Mouse (Mus musculus) CH12.LX (cell line): ENCODE measurements at regions not wholly inside any gene's neighbourhood (a gene's known extent, or its start where the extent isn't known, plus 50 kb on each side); places are given as distances from the start of the nearest gene placed in this dataset.

Source experiments
- DNase-seq: peaks from one replicate; pipeline ENCODE4 v3.0.0-alpha.2; 2013; ENCODE audit errors: extremely low read depth
- H3K27ac ChIP-seq: 2 replicates; pipeline ENCODE4 v1.5.1; 2012; ENCODE audit warnings: low read depth, mild to moderate bottlenecking, control low read depth, moderate library complexity; ENCODE audit not compliant: insufficient read depth
- H3K27me3 ChIP-seq: replicated peaks from 2 replicates; pipeline ENCODE3; 2012; ENCODE audit warnings: inconsistent platforms
- H3K36me3 ChIP-seq, 2 experiments: replicated peaks in 1 of 2; 2 replicates each; pipeline versions ENCODE3 to v1.6.1; 2012; ENCODE audit warnings: inconsistent platforms in 1 of 2, low read length in 1 of 2, mild to moderate bottlenecking in 1 of 2, mixed read lengths in 1 of 2, moderate library complexity in 1 of 2; ENCODE audit not compliant: control insufficient read depth in 1 of 2, insufficient read depth in 1 of 2
- H3K4me1 ChIP-seq, 2 experiments: 2 replicates each; pipeline ENCODE4 v1.6.1; 2012; ENCODE audit warnings: inconsistent platforms in 1 of 2, moderate library complexity in 1 of 2; ENCODE audit not compliant: insufficient read depth in 2 of 2, control insufficient read depth in 1 of 2
- H3K4me2 ChIP-seq: 2 replicates; pipeline ENCODE4 v1.6.1; 2012; ENCODE audit warnings: low read depth, mild to moderate bottlenecking, control low read depth; ENCODE audit not compliant: poor library complexity, insufficient read depth, severe bottlenecking
- H3K4me3 ChIP-seq, 3 experiments: fragments of 150-350 bp in 1 of 3; sonication (generic) in 1 of 3; replicated peaks in 1 of 3; 2 replicates each; pipeline versions ENCODE3 to v1.5.1; 2011 to 2012; ENCODE audit warnings: low read depth in 2 of 3, low read length in 2 of 3, mild to moderate bottlenecking in 2 of 3, moderate library complexity in 2 of 3, control low read depth in 1 of 3, improper control_type of control experiment in 1 of 3, inconsistent platforms in 1 of 3, mixed read lengths in 1 of 3; ENCODE audit not compliant: poor library complexity in 1 of 3
- H3K79me2 ChIP-seq: replicated peaks from 2 replicates; pipeline ENCODE4 v1.6.1; 2012; ENCODE audit warnings: mild to moderate bottlenecking, moderate library complexity; ENCODE audit not compliant: control insufficient read depth, poor library complexity, insufficient read depth, severe bottlenecking; ENCODE audit errors: extremely low read depth
- H3K9ac ChIP-seq: 2 replicates; pipeline ENCODE4 v1.6.1; 2012; ENCODE audit warnings: low read depth, mild to moderate bottlenecking, control low read depth, moderate library complexity; ENCODE audit not compliant: insufficient read depth
- H3K9me3 ChIP-seq: replicated peaks from 2 replicates; pipeline ENCODE3; 2012; ENCODE audit warnings: low read length, inconsistent platforms, mixed read lengths
- BHLHE40 ChIP-seq: IDR thresholded peaks from 2 replicates; pipeline ENCODE4 v1.6.1; 2011; ENCODE audit warnings: mild to moderate bottlenecking, low read depth, low read length, improper control_type of control experiment
- E2F4 ChIP-seq: IDR thresholded peaks from 2 replicates; pipeline ENCODE4 v1.6.1; 2011; ENCODE audit warnings: low read depth, low read length, improper control_type of control experiment; ENCODE audit not compliant: insufficient replicate concordance
- EP300 ChIP-seq: IDR thresholded peaks from 2 replicates; pipeline ENCODE4 v1.6.1; 2011; ENCODE audit warnings: low read length, improper control_type of control experiment
- HCFC1 ChIP-seq: IDR thresholded peaks from 2 replicates; pipeline ENCODE4 v1.6.1; 2012; ENCODE audit warnings: low read depth, mild to moderate bottlenecking, inconsistent platforms, low read length, improper control_type of control experiment
- JUN ChIP-seq: IDR thresholded peaks from 2 replicates; pipeline ENCODE4 v1.6.1; 2011; ENCODE audit warnings: low read depth, mild to moderate bottlenecking, low read length, improper control_type of control experiment, moderate library complexity; ENCODE audit not compliant: insufficient read depth
- JUND ChIP-seq: conservative IDR thresholded peaks from 2 replicates; pipeline ENCODE4 v1.6.1; 2011; ENCODE audit warnings: low read depth, low read length, improper control_type of control experiment
- MAX ChIP-seq: IDR thresholded peaks from 2 replicates; pipeline ENCODE4 v1.6.1; 2011; ENCODE audit warnings: low read length, improper control_type of control experiment
- MAZ ChIP-seq: IDR thresholded peaks from 2 replicates; pipeline ENCODE4 v1.6.1; 2012; ENCODE audit warnings: low read depth, mild to moderate bottlenecking, inconsistent platforms, low read length, improper control_type of control experiment, moderate library complexity
- MEF2A ChIP-seq: IDR thresholded peaks from 2 replicates; pipeline ENCODE4 v1.6.1; 2014; ENCODE audit warnings: low read depth, mild to moderate bottlenecking, inconsistent platforms, low read length, improper control_type of control experiment, borderline replicate concordance
- MYC ChIP-seq: IDR thresholded peaks from 2 replicates; pipeline ENCODE4 v1.6.1; 2011; ENCODE audit warnings: low read depth, mild to moderate bottlenecking, improper control_type of control experiment, low read length
- NRF1 ChIP-seq: IDR thresholded peaks from 2 replicates; pipeline ENCODE4 v1.6.1; 2014; ENCODE audit warnings: low read depth, mild to moderate bottlenecking, inconsistent platforms, low read length, improper control_type of control experiment, moderate library complexity
- PAX5 ChIP-seq: IDR thresholded peaks from 2 replicates; pipeline ENCODE4 v1.6.1; 2012; ENCODE audit warnings: low read length, inconsistent platforms, mixed read lengths
- RCOR1 ChIP-seq: conservative IDR thresholded peaks from 2 replicates; pipeline ENCODE4 v1.6.1; 2012; ENCODE audit warnings: low read depth, mild to moderate bottlenecking, inconsistent platforms, low read length, improper control_type of control experiment
- SIN3A ChIP-seq: IDR thresholded peaks from 2 replicates; pipeline ENCODE4 v1.6.1; 2012; ENCODE audit warnings: low read length, improper control_type of control experiment, inconsistent platforms
- TBP ChIP-seq: conservative IDR thresholded peaks from 2 replicates; pipeline ENCODE4 v1.6.1; 2011; ENCODE audit warnings: low read depth, low read length, improper control_type of control experiment
- UBTF ChIP-seq: IDR thresholded peaks from 2 replicates; pipeline ENCODE4 v1.6.1; 2012; ENCODE audit warnings: low read depth, mild to moderate bottlenecking, inconsistent platforms, low read length, improper control_type of control experiment, moderate library complexity
- ZC3H11A ChIP-seq: IDR thresholded peaks from 2 replicates; pipeline ENCODE4 v1.6.1; 2012; ENCODE audit warnings: low read depth, mild to moderate bottlenecking, inconsistent platforms, low read length, improper control_type of control experiment
- ZMIZ1 ChIP-seq: IDR thresholded peaks from 2 replicates; pipeline ENCODE4 v1.6.1; 2012; ENCODE audit warnings: low read depth, mild to moderate bottlenecking, inconsistent platforms, low read length, improper control_type of control experiment
- dilution Hi-C: fragments of 300-500 bp; cut with MboI; formaldehyde crosslinking; loops from 2 replicates; pipeline ENCODE4 v1.14.3; 2020; ENCODE audit warnings: low sequenced_read_pairs; ENCODE audit not compliant: extremely low pct_unique_long_range_greater_than_20kb, extremely low pct_ligation_motif_present
- in situ Hi-C: fragments of 300-500 bp; cut with MboI; formaldehyde crosslinking; loops from 3 replicates; pipeline ENCODE4 v1.14.3; 2019; ENCODE audit warnings: low sequenced_read_pairs, low pct_ligation_motif_present, low pct_unique_long_range_greater_than_20kb, mixed read lengths

- H3K36me3 ChIP-seq = no peaks in the 10 kb centered on the region
- H3K79me2 ChIP-seq = no peaks in the 10 kb centered on the region
- in situ Hi-C loops (no loop called here), dilution Hi-C loops (no loop called here)
- H3K9me3 ChIP-seq = peaks cover 93% of the 10 kb centered on the region
- no peak overlapping the region for H3K27ac ChIP-seq
- no peak overlapping the region for H3K4me3 ChIP-seq
- no peaks in the 10 kb centered on the region for H3K4me1 ChIP-seq
- no peak overlapping the region for H3K9ac ChIP-seq
- no peak for DNase-seq
- TF ChIP-seq NRF1 (no peak), JUND (no peak), E2F4 (no peak), TBP (no peak), ZC3H11A (no peak), EP300 (no peak), BHLHE40 (no peak), MYC (no peak), ZMIZ1 (no peak), UBTF (no peak), SIN3A (no peak), JUN (no peak), RCOR1 (no peak), PAX5 (no peak), MAZ (no peak), MAX (no peak), HCFC1 (no peak), MEF2A (no peak)
- no peaks in the 10 kb centered on the region for H3K27me3 ChIP-seq
- no peak overlapping the region for H3K4me2 ChIP-seq
Measured at GRCm38 (mm10) chr15:87107701-87108100, 436.4 kb upstream of the Fam19a5 start.

DNA sequence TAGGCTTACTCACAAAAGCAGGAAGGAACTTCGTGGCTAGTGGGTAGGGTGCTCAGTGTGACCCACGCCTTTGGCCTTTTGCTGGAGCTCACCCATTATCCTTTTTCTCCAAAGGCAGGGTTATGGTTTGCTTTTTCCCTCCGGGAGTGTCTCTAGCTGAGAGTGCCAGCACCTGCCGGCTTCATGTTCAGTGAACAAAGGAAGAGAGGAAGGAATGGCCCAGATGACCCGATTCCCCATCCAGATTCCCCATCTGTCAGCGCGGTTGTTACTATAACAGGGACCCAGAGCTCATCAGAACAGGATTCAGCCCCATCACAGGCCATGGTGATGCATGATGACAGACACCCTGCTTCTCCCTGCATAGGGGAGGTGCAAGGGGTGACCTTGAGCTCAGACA, 435.7 kb upstream of the Fam19a5 start:
- dilution Hi-C loops = no loop called here
- Histone ChIP-seq H3K79me2 (no peaks in the 10 kb centered on the region), H3K9ac (no peak overlapping the region), H3K36me3 (no peaks in the 10 kb centered on the region)
- TF ChIP-seq TBP = no peak
- no peak for TF ChIP-seq BHLHE40
- TF ChIP-seq, all 38 proteins: peak for 0
- Histone ChIP-seq H3K27ac (no peak overlapping the region), H3K27me3 (no peaks in the 10 kb centered on the region), H3K4me2 (no peak overlapping the region), H3K4me3 (no peak overlapping the region), H3K4me1 (no peaks in the 10 kb centered on the region), H3K9me3 (peaks cover 91% of the 10 kb centered on the region)
- no peak for DNase-seq
- in situ Hi-C loops = no loop called here
